Mouse (Mus musculus) T-helper 2 cell (primary cell): ENCODE results near the gene Pygo1.

Experiments used
- in situ Hi-C: fragments of 300-600 bp; cut with MboI, MseI; formaldehyde crosslinking; loops from one replicate; pipeline ENCODE4 v1.15.1; 2025; ENCODE audit warnings: high pct_unique_total_duplicates

The Pygo1 gene

GRCm38 (mm10) chr9:72935309-72935708 is 9.9 kb downstream of the Pygo1 start:
- in situ Hi-C loops, result no loop called here

GRCm38 (mm10) chr9:72936301-72936700 is 10.9 kb downstream of the Pygo1 start:
- in situ Hi-C loops, result no loop called here

DNA sequence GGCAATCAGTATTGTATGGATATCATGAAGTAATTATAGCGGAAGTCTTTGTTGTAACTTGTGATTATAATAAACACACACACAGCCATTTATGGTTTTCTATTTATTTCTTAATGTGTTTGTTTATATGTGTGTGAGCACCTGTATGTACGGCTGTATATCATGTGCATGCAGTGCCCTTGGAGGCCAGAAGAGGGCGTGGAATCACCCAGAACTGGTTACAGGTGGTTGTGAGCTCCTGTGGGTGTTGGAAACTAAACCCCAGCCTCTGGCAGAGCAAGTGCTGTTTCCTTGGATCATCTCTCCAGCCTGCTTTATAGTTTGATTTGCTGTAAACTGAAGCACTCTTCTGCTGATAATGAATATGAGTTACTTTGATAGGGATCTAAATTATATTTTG is 18.0 kb downstream of the Pygo1 start:
- in situ Hi-C loops, result no loop called here

DNA sequence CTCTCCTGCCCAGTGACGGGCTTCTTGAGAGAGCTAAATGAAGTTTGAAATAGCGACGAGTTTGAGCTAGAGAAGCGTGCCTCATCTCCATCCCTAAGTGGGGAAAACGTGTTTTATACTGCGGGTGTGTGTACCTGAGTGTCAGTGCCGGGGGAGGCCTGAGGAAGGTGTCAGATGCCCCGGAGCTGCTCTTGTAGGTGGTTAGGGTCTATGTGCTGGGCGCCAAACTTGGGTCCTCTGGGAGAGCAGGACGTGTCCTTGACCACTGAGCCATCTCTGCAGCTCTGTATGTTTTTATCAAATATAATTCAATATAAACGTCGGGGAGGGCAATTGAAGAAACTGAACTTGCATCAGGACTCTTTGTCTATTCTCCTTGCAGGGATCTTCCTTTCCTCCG is 18.8 kb downstream of the Pygo1 start:
- in situ Hi-C loops, result no loop called here

DNA sequence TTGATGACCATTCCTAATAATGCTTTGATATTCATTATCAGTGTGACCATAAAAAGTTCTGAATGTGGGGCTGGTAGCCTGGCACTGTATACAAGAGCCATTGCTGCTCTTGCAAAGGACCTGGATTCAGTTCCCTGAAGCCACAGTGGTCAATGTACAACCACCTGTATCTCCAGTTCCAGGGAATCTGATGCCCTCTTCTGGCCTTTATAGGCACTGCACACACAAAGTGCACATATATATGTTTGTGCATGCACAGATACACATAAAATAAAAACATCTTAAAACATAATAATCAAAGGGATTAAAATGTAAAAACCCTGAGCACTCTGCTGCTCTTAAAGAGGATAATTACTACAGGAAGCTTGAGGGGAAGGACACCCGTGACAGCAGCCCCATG is 21.6 kb downstream of the Pygo1 start:
- in situ Hi-C loops, result no loop called here

- in situ Hi-C loops, result no loop called here
These were observed 24.1 kb downstream of the Pygo1 start for GRCm38 (mm10) chr9:72949572-72949971.

- in situ Hi-C loops, result no loop called here
These were observed 29.3 kb downstream of the Pygo1 start for GRCm38 (mm10) chr9:72954746-72955145.

GRCm38 (mm10) chr9:72955546-72955945 is 30.1 kb downstream of the Pygo1 start:
- in situ Hi-C loops, result no loop called here

DNA sequence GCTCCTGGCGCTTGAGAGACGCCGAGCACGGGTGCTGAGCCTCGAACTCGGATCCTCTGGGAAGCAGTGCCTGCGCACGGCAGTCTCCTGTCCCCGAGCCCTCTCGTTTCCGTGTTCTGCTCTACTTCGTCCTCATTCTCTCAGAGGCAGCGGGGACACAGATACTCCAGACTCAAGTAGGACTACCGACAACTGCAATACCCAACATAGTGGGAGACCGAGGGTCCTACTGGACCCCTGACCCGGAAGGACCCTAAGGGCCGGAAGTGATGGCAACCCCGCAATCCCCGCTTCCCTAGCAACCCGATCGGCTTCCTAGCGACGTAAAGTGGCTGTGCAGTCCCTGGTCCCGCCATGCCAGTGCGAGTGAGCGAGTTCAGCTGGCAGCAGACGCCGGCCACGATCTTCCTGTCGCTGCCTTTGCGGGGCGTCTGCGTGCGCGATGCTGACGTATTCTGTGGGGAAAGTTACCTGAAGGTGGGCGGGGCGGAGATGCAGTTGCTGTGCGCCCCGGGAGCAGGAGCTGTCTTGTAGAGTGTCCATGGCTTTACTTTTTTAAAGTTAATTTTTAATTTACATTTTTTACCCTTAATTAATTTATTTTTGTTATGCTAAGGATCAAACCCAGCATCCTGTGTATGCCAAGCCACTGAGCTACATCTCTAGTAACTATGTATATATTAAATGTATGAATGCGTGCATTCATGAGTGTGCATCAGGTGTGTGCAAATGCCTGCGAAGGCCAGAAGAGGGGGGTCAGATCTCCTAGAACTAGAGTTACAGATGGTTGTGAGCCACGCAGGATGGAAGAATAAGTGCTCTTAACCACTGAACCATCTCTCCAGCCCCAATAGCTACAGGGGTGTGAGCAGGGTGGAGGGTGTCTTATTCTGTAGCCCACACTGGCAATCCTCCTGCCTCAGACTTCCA is 33.3 kb downstream of the Pygo1 start, which contains the start of the genes Dyx1c1 and Gm44503:
Dyx1c1 (plus strand) TSS at position 265 of the 930 bp plus-strand sequence.
Gm44503 (plus strand) TSS at position 332 of the 930 bp plus-strand sequence.
- in situ Hi-C loops, result no loop called here

DNA sequence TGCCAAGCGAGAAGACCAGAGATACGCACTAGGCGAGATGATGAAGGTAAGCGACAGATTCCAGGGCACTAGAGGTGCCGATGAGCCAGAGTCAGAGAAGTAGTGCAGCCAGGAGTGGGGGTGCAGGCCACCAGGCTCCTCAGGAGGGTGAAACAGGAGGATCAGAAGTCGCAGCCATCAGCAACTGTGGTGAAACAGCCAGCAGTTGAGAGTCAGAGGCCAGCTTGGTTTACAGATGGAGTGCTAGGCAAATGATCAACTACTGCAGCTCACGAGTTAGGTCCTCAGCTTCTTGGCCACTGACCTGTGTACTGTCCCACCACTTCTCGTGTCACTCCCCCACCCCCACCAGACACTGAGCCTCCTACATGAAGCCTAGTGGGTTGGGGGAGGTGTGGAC is 35.9 kb downstream of the Pygo1 start:
- in situ Hi-C loops, result no loop called here

GRCm38 (mm10) chr9:72961959-72962358 is 36.5 kb downstream of the Pygo1 start:
- in situ Hi-C loops, result no loop called here

GRCm38 (mm10) chr9:72968349-72969061 is 43.1 kb downstream of the Pygo1 start:
- in situ Hi-C loops, result loop anchor here (5.0 kb wide), 1 partner anchor 74 kb away; the partner anchor contains the start of genes Pigb and Rab27a

DNA sequence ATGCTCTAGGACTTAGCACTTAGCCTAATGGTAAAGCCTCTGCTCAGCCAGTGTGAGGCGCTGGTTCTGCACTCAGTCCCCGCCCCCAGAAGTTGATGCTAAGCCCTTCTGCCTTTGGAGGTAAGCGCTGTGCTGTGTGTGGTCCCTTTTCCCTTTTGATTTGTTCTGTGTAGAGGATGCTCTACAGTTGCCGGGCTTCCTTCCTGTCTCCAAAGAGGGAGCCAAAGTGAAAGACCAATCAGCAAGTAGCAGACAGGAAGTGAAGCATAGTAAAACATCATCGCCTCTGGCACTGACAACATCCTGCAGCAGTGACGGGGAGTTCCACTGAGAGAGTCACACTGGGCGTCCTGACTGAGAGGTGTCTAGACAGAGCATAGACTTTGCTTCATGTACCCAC is 44.4 kb downstream of the Pygo1 start:
- in situ Hi-C loops, result loop anchor here (5.0 kb wide), 1 partner anchor 72 kb away; the partner anchor contains the start of genes Pigb and Rab27a

DNA sequence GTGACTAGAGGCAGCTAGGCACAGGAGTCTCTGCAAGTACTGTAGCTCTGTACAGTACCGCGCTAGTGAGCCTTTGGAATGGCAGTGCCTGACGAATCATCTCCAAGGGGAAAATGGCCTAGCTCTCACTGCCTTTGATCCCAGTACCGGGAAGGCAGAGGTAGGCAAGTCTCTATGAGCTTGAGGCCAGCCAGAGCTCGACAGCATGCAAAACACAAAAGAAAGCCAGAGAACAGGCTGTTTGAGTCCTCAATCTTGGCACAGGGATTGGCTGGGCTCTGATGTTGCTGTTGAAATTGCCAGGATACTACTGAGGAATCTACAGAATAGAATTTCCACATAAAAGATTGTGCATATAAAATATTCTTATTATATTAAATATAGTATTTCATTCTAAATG is 47.0 kb downstream of the Pygo1 start:
- in situ Hi-C loops, result no loop called here

- in situ Hi-C loops, result no loop called here
These were observed 47.5 kb downstream of the Pygo1 start for GRCm38 (mm10) chr9:72972984-72973383.

DNA sequence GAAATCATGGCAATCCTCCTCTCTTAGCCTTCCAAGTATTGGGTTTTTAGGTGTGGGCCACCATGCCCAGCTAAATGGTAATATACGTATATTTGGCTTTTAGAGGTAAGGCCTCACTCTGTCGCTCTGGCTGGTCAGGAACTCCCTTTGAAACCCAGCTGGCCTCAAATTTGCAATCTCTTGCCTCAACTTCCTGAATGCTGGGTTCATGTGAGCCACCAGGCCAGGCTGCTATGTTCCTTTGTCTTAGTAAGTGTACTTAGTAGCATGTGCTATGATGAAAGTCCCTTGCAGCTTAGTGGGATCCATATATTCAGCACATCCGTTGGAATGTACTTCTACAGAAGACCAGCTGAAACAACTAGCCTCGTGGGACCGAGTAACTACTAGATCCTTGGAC is 49.3 kb downstream of the Pygo1 start:
- in situ Hi-C loops, result no loop called here

- in situ Hi-C loops, result no loop called here
These were observed 49.8 kb downstream of the Pygo1 start for GRCm38 (mm10) chr9:72975242-72975641.

DNA sequence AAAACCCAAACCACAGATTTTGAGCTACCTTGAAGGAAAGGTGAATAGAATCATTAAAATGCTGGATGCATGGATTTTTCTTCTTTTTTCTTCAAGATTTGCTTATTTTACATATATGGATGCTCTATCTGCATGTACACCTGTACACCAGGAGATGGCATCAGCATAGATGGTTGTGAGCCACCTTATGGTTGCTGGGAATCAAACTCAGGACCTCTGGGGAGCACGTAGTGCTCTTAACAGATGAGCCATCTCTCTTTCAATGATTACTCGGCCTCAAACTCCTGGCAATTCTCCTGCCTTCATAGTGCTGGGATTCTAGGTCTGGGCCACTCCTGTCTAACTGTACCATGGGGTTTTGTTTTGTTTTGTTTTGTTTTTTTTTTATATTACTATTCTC is 57.6 kb downstream of the Pygo1 start:
- in situ Hi-C loops, result loop anchor here (10.0 kb wide), 1 partner anchor 112 kb away; no protein-coding TSS in a partner anchor

- in situ Hi-C loops, result loop anchor here (10.0 kb wide), 1 partner anchor 109 kb away; no protein-coding TSS in a partner anchor
These were observed 60.1 kb downstream of the Pygo1 start, which contains the start of the genes Ccpg1os and Ccpg1 for GRCm38 (mm10) chr9:72985250-72986220. Gene Ccpg1os, minus strand, starts transcription at chr9:72985382. Gene Ccpg1, plus strand, starts transcription at chr9:72985429.

DNA sequence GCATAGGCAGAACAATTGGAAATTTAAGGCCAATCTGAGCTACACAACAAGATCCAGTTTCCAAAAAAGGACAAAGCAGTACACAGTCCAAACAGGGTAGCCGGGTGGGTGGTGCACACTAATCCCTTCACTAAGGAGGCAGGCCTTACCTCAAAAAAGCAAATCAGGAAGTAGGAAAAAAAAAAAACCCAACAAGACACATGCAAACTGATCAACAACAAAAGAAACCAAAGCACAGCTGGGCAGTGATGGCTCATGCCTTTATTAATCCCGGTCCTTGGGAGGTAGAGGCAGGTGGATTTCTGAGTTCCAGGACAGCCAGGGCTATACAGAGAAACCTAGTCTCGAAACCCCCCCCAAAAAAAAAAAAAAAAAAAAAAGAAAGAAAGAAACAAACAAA is 62.3 kb downstream of the Pygo1 start:
- in situ Hi-C loops, result loop anchor here (10.0 kb wide), 1 partner anchor 107 kb away; no protein-coding TSS in a partner anchor

DNA sequence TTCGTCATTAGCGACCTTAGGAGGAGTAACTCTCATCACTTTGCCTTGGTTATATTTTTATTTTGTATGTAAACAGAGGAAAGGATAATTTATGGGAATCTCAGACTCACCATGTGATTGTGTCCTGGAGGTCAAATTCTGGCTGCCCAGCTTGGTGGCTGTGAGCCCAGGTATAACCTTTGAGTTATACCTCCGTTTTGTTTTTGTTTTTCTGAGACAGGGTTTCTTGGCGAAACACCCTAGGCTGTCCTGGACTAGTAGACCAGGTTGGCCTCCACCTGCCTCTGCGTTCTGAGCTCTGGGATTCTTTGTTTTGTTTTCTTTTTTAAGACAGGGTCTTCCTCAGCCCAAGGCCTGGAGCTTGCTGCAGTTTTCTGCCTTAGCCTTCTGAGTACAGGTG is 63.3 kb downstream of the Pygo1 start:
- in situ Hi-C loops, result loop anchor here (10.0 kb wide), 1 partner anchor 106 kb away; no protein-coding TSS in a partner anchor
